Mouse (Mus musculus) stomach, embryonic 14.5 days (tissue): ENCODE data around the gene Cacna2d1. TPM values are rescaled to one million over a fixed set of nuclear protein-coding genes. Genes with fewer than 3 reads are reported as not detected.

Source experiments
- ATAC-seq: fragments of 200-750 bp; cut with Nextera tagmentation; 2 replicates; pipeline ENCODE4 v1.8.0; 2017; ENCODE audit warnings: low read depth, moderate TSS enrichment; ENCODE audit not compliant: insufficient number of reproducible peaks, insufficient read depth, low FRiP score
- H3K27ac ChIP-seq: fragments of 300-500 bp; sonication (generic); 2 replicates; pipeline ENCODE4 v1.5.1; 2014; ENCODE audit warnings: mild to moderate bottlenecking, low read length, moderate library complexity, mixed read lengths
- H3K27me3 ChIP-seq: fragments of 300-500 bp; sonication (generic); 2 replicates; pipeline ENCODE4 v1.6.1; 2014; ENCODE audit warnings: low read length, control low read depth, mixed read lengths; ENCODE audit not compliant: control insufficient read depth, insufficient read depth
- H3K36me3 ChIP-seq: fragments of 300-500 bp; sonication (generic); 2 replicates; pipeline ENCODE4 v1.6.1; 2014; ENCODE audit warnings: mild to moderate bottlenecking, control low read depth, low read length, moderate library complexity, mixed read lengths; ENCODE audit not compliant: control insufficient read depth, insufficient read depth
- H3K4me1 ChIP-seq: fragments of 300-500 bp; sonication (generic); 2 replicates; pipeline ENCODE4 v1.6.1; 2014; ENCODE audit warnings: low read length, control low read depth, mixed read lengths; ENCODE audit not compliant: control insufficient read depth, insufficient read depth
- H3K4me2 ChIP-seq: fragments of 300-500 bp; sonication (generic); replicated peaks from 2 replicates; pipeline ENCODE4 v1.6.1; 2014; ENCODE audit warnings: low read depth, low read length, control low read depth
- H3K4me3 ChIP-seq: fragments of 300-500 bp; sonication (generic); 2 replicates; pipeline ENCODE4 v1.5.1; 2014; ENCODE audit warnings: low read depth, low read length, control low read depth
- H3K9ac ChIP-seq: fragments of 300-500 bp; sonication (generic); replicated peaks from 2 replicates; pipeline ENCODE4 v1.6.1; 2014; ENCODE audit warnings: low read depth, mild to moderate bottlenecking, control low read depth, low read length, moderate library complexity, mixed read lengths
- H3K9me3 ChIP-seq: fragments of 300-500 bp; sonication (generic); 2 replicates; pipeline ENCODE4 v1.6.1; 2016; ENCODE audit warnings: low read depth, low read length, control low read depth; ENCODE audit not compliant: control insufficient read depth
- WGBS: fragments of 180-500 bp; shearing (Covaris S2); extraction: QIAGEN DNeasy Blood & Tissue Kit; methylation state at CpG from one replicate; pipeline ENCODE4 v1.1.7; 2014; 5-methylcytosine and 5-hydroxymethylcytosine counted together
- polyA plus RNA-seq: library from polyadenylated mRNA; unstranded; fragments of >200 nt; fragmentation: Nextera tagmentation; extraction: Ambion mirVana; gene quantifications from 2 replicates; pipeline ENCODE4 v1.2.1, GENCODE M21; 2014

The Cacna2d1 gene
- polyA plus RNA-seq, 1 experiment from 2014 or later: 21.9 TPM

DNA sequence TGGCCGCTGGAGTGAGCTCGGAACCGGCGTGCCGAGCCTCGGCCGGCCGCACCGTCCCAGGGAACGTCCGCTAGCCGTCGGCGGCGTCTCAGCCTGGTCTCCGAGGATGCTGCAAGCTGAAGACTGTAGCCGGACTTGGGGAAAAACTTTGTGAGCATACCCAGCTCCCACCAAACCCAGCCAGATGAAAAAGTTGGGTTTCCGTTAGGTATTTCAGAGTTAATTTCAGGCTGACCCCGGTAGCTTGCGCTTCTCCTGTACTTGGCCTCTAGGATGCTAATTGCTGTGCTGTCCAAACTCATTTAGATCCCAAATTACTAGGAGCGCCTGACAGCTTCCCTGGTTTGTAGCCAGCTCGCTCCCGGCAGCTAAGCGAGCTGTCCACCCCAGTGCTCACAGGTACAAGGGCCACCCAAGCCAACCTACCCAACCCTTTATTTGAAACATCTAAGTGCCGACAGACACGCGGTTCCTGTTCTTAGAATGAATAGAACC, 790 bp downstream of the Cacna2d1 start:
- under 1% methylated on average over 27 of the region's 27 CpGs for WGBS
- Histone ChIP-seq H3K36me3 (no peaks in the 10 kb centered on the region), H3K27me3 (no peaks in the 10 kb centered on the region), H3K4me1 (peaks cover 7% of the 10 kb centered on the region; the same call in 1 of the 2 replicates), H3K9me3 (no peaks in the 10 kb centered on the region), H3K4me2 (peak overlapping the region; percentile 70), H3K27ac (peak overlapping the region; percentile 86), H3K4me3 (peak overlapping the region; percentile 66), H3K9ac (peak overlapping the region; percentile 69)
- ATAC-seq: 0 out of 2 replicates have a peak, but pooled peaks have one; percentile 1

GRCm38 (mm10) chr5:15935831-15936710, 1.6 kb downstream of the Cacna2d1 start:
- WGBS: 29% methylated on average over 14 of the region's 14 CpGs
- no peak for ATAC-seq
- Histone ChIP-seq H3K9ac (peak overlapping the region; percentile 69; the same call in 1 of the 2 replicates), H3K27me3 (no peaks in the 10 kb centered on the region), H3K4me1 (peaks cover 7% of the 10 kb centered on the region; the same call in 1 of the 2 replicates), H3K4me3 (peak overlapping the region; percentile 66), H3K36me3 (no peaks in the 10 kb centered on the region), H3K4me2 (peak overlapping the region; percentile 70), H3K9me3 (no peaks in the 10 kb centered on the region), H3K27ac (peak overlapping the region; percentile 86; the same call in 1 of the 2 replicates)

GRCm38 (mm10) chr5:15941191-15941725, 6.8 kb downstream of the Cacna2d1 start:
- no peaks in the 10 kb centered on the region for H3K4me1 ChIP-seq
- WGBS: 60% methylated on average over 6 of the region's 6 CpGs
- no peak overlapping the region for H3K9ac ChIP-seq
- H3K4me2 ChIP-seq: no peak overlapping the region
- H3K9me3 ChIP-seq: no peaks in the 10 kb centered on the region
- no peak for ATAC-seq
- no peak overlapping the region for H3K27ac ChIP-seq
- H3K36me3 ChIP-seq: no peaks in the 10 kb centered on the region
- H3K27me3 ChIP-seq: no peaks in the 10 kb centered on the region
- H3K4me3 ChIP-seq: no peak overlapping the region

DNA sequence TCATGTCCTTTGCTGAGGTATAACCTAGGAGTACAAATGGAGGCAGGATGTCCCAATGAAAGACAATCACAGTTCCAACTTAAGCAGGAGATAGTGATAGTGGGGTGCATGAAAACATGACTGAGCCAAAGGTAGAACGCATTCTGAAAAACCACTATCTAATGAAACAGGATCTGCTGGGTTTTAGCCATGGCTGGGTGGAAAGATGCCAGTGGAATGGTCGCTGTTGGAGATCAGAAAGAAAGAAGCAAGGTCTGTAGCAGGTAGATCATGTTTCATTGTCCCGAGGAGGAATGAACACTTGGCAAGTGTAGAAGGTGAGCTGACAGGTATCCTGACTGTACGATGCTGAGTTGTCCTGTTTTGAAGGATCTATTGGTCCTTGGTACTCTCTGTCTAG, 7.6 kb downstream of the Cacna2d1 start:
- no peak for ATAC-seq
- Histone ChIP-seq H3K9me3 (no peaks in the 10 kb centered on the region), H3K4me1 (no peaks in the 10 kb centered on the region), H3K36me3 (no peaks in the 10 kb centered on the region), H3K9ac (no peak overlapping the region), H3K27me3 (no peaks in the 10 kb centered on the region), H3K27ac (no peak overlapping the region), H3K4me3 (no peak overlapping the region), H3K4me2 (no peak overlapping the region)
- 64% methylated on average over 4 of the region's 4 CpGs for WGBS

- Histone ChIP-seq H3K27ac (no peak overlapping the region), H3K9me3 (no peaks in the 10 kb centered on the region), H3K4me1 (no peaks in the 10 kb centered on the region), H3K36me3 (no peaks in the 10 kb centered on the region), H3K27me3 (no peaks in the 10 kb centered on the region), H3K4me2 (no peak overlapping the region), H3K4me3 (no peak overlapping the region), H3K9ac (no peak overlapping the region)
- no peak for ATAC-seq
- WGBS: 93% methylated on average over 6 of the region's 6 CpGs
These were observed 14.0 kb downstream of the Cacna2d1 start for GRCm38 (mm10) chr5:15948290-15949037.

DNA sequence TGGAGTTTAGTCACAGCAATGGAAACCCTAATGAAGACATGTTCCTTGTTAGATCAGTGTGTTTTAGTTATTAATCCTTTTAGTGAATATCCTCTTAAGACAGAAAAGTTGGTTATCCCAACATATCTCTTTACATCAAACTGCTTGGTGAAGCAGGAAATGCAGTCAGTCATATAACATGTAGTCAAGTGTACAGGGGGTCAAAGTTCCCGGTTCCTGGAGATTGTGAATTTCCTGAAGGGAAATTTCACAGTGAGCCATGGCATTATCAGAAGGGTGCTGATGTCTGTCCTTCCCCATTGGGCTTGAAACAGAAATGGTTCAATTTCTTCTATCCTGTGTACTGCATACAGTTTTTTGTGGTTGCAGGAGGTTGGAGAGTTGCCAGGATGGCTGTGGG, 25.3 kb downstream of the Cacna2d1 start:
- Histone ChIP-seq H3K9ac (no peak overlapping the region), H3K9me3 (no peaks in the 10 kb centered on the region), H3K27me3 (no peaks in the 10 kb centered on the region), H3K4me1 (no peaks in the 10 kb centered on the region), H3K4me2 (no peak overlapping the region), H3K4me3 (no peak overlapping the region), H3K36me3 (no peaks in the 10 kb centered on the region), H3K27ac (no peak overlapping the region)
- WGBS: 74% methylated on average over 1 of the region's 1 CpGs
- ATAC-seq: no peak

- no peak overlapping the region for H3K27ac ChIP-seq
- H3K9ac ChIP-seq: no peak overlapping the region
- H3K36me3 ChIP-seq: no peaks in the 10 kb centered on the region
- no peak overlapping the region for H3K4me3 ChIP-seq
- WGBS: 69% methylated on average over 2 of the region's 2 CpGs
- H3K4me2 ChIP-seq: no peak overlapping the region
- no peaks in the 10 kb centered on the region for H3K9me3 ChIP-seq
- no peaks in the 10 kb centered on the region for H3K27me3 ChIP-seq
- ATAC-seq: no peak
- no peaks in the 10 kb centered on the region for H3K4me1 ChIP-seq
These were observed 27.4 kb downstream of the Cacna2d1 start for GRCm38 (mm10) chr5:15961866-15962265.

DNA sequence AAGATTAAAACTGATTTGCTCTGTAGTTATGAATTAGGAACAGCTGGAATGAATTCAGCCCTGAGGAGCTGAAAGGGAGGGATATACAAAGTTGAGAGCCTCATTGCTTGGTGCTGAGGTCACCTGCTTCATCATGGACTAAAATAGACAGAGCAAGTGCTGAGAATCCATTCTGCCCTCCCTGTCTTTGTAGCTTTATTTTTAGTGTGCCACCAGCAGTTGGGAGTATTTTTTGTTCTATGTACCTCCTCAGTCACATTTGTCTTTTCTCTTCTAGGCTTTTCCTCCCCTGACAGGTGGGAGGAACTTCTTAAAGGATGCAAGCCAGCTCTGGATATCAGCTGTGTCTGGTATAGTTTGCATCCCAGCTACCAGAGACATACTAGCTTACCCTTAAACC, 32.4 kb downstream of the Cacna2d1 start:
- H3K9ac ChIP-seq: no peak overlapping the region
- no peak overlapping the region for H3K4me3 ChIP-seq
- H3K4me2 ChIP-seq: no peak overlapping the region
- no peaks in the 10 kb centered on the region for H3K27me3 ChIP-seq
- no peak overlapping the region for H3K27ac ChIP-seq
- H3K4me1 ChIP-seq: no peaks in the 10 kb centered on the region
- no peaks in the 10 kb centered on the region for H3K9me3 ChIP-seq
- no peaks in the 10 kb centered on the region for H3K36me3 ChIP-seq
- no peak; the same call in 1 of the 2 replicates for ATAC-seq
